Mouse (Mus musculus) limb, embryonic 11.5 days (tissue): ENCODE measurements around the gene Braf. TPM values are rescaled to one million over a fixed set of nuclear protein-coding genes. Genes with fewer than 3 reads are reported as not detected.
"Not testable (repeated sequence)": the region's sequence is repeated elsewhere in the genome, so short reads cannot be mapped to it uniquely, and the experiment has no call there.

Experiments
- ATAC-seq: fragments of 200-750 bp; cut with Nextera tagmentation; 2 replicates; pipeline ENCODE4 v1.8.0; 2017; ENCODE audit warnings: low read depth; ENCODE audit not compliant: insufficient number of reproducible peaks, low FRiP score, low TSS enrichment
- DNase-seq: peaks from one replicate; pipeline ENCODE4 v3.0.0-alpha.2; 2015; ENCODE audit warnings: low spot score
- H3K27ac ChIP-seq: fragments of 300-500 bp; sonication (generic); replicated peaks from 2 replicates; pipeline ENCODE4 v1.5.1; 2014; ENCODE audit warnings: low read depth, mild to moderate bottlenecking, low read length
- H3K27me3 ChIP-seq: fragments of 300-500 bp; sonication (generic); 2 replicates; pipeline ENCODE4 v1.6.1; 2014; ENCODE audit warnings: mild to moderate bottlenecking, low read length, mixed read lengths; ENCODE audit not compliant: control insufficient read depth, insufficient read depth
- H3K36me3 ChIP-seq: fragments of 300-500 bp; sonication (generic); 2 replicates; pipeline ENCODE4 v1.6.1; 2014; ENCODE audit warnings: mild to moderate bottlenecking, low read length, moderate library complexity, mixed read lengths; ENCODE audit not compliant: control insufficient read depth, insufficient read depth
- H3K4me1 ChIP-seq: fragments of 300-500 bp; sonication (generic); 2 replicates; pipeline ENCODE4 v1.6.1; 2014; ENCODE audit warnings: low read length, mixed read lengths; ENCODE audit not compliant: control insufficient read depth, insufficient read depth
- H3K4me2 ChIP-seq: fragments of 300-500 bp; sonication (generic); 2 replicates; pipeline ENCODE4 v1.6.1; 2014; ENCODE audit warnings: low read depth, mild to moderate bottlenecking, moderate library complexity; ENCODE audit not compliant: severe bottlenecking
- H3K4me3 ChIP-seq: fragments of 300-500 bp; sonication (generic); 2 replicates; pipeline ENCODE4 v1.5.1; 2014; ENCODE audit warnings: low read depth, low read length
- H3K9ac ChIP-seq: fragments of 300-500 bp; sonication (generic); 2 replicates; pipeline ENCODE4 v1.6.1; 2014; ENCODE audit warnings: mild to moderate bottlenecking, low read length
- H3K9me3 ChIP-seq: fragments of 300-500 bp; sonication (generic); 2 replicates; pipeline ENCODE4 v1.6.1; 2016; ENCODE audit warnings: low read length; ENCODE audit not compliant: control insufficient read depth
- WGBS: fragments of 180-500 bp; shearing (Covaris S2); extraction: QIAGEN DNeasy Blood & Tissue Kit; methylation state at CpG from one replicate; pipeline ENCODE4 v1.1.7; 2014; 5-methylcytosine and 5-hydroxymethylcytosine counted together
- polyA plus RNA-seq: library from polyadenylated mRNA; unstranded; fragments of >200 nt; fragmentation: Nextera tagmentation; extraction: Ambion mirVana; gene quantifications from 2 replicates; pipeline ENCODE4 v1.2.1, GENCODE M21; 2014

Braf gene
- polyA plus RNA-seq, 1 experiment from 2014 or later = 17.2 TPM

DNA sequence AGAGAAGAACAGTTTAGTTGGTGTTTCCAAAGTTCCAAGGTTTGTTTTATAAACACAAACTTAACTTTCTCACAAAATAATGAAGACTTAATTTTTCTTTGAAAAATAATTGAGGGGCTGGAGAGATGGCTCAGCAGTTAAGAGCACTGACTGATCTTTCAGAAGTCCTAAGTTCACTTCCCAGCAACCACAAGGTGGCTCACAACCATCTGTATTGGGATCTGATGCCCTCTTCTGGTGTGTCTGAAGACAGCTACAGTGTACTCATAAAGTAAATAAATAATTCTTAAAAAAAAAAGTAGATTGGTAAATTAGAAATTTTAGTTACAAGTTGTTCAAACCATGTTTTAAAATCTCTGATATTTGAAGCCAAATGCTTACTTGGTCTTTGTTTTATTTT, 38.4 kb downstream of the Braf start:
- not testable (repeated sequence) for H3K4me1 ChIP-seq, H3K36me3 ChIP-seq, H3K27me3 ChIP-seq, H3K4me2 ChIP-seq, H3K9me3 ChIP-seq, ATAC-seq, DNase-seq, H3K27ac ChIP-seq, H3K9ac ChIP-seq, H3K4me3 ChIP-seq

DNA sequence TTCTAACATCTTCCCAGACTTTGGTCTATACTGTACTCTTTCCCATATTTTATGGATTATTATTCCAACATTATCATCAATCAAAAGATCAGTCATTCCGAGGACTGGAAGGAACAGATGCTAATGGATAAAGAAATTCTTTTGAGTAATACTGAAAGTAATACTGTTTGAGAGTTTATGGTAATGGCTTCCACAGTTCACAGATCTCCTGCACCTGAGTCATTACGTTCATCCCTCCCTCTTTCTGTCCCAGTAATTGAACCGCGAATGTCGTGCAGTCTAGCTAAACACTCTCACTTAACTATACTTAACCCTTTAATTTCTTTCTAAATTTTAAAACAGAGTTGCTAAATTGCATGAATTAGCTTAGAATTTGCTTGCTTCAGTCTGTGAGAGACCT, 43.5 kb downstream of the Braf start:
- DNase-seq (no peak), ATAC-seq (no peak)
- 68% methylated on average over 5 of the region's 5 CpGs for WGBS
- H3K9me3 ChIP-seq = no peaks in the 10 kb centered on the region
- no peaks in the 10 kb centered on the region for H3K4me1 ChIP-seq
- no peaks in the 10 kb centered on the region for H3K27me3 ChIP-seq
- no peak overlapping the region for H3K27ac ChIP-seq
- H3K9ac ChIP-seq = no peak overlapping the region
- H3K4me3 ChIP-seq = no peak overlapping the region
- H3K4me2 ChIP-seq = no peak overlapping the region
- peaks cover 5% of the 10 kb centered on the region for H3K36me3 ChIP-seq

DNA sequence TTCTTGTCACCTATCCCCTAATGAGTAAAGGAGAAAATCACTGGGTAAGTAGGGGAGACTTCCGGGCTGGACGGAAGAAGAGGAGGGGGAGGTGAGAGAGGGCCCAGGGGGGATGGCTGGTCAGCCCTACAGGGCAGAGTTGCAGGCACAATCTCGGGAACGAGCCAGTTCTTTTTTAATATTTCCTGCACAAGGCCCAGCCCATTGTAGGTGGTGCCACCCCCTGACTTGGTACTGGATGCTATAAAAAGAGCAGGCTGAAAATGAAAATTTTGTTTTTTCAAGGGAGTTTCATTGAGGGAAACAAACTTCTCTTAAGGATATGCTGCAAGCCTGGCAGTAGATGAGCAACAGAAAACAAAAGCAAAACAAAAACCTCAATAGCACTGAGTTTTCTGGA, 44.7 kb downstream of the Braf start:
- H3K4me3 ChIP-seq = no peak overlapping the region
- H3K27ac ChIP-seq = no peak overlapping the region
- peaks cover 9% of the 10 kb centered on the region for H3K36me3 ChIP-seq
- DNase-seq = no peak
- no peak overlapping the region for H3K4me2 ChIP-seq
- WGBS = 34% methylated on average over 4 of the region's 4 CpGs
- no peak overlapping the region for H3K9ac ChIP-seq
- no peaks in the 10 kb centered on the region for H3K4me1 ChIP-seq
- H3K27me3 ChIP-seq = no peaks in the 10 kb centered on the region
- no peaks in the 10 kb centered on the region for H3K9me3 ChIP-seq
- no peak for ATAC-seq

DNA sequence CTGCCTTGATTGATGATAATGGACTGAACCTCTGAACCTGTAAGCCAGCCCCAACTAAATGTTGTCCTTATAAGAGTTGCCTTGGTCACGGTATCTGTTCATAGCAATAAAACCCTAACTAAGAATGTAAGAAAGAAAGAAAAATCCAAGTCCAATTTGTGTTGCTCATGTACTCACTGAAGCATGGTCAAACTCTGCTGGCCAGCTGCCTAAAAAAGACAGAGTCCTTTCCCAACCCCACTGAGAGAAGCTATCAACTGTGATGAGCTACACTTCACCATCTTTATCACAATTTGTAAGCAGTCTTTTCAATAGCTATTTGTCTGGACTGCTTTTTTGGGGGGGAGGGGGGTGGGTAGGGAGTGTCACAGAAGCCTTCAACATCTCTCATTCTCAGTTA, 47.0 kb downstream of the Braf start:
- no peak for DNase-seq
- Histone ChIP-seq H3K4me3 (no peak overlapping the region), H3K4me1 (no peaks in the 10 kb centered on the region), H3K27ac (no peak overlapping the region), H3K4me2 (no peak overlapping the region), H3K36me3 (peaks cover 9% of the 10 kb centered on the region), H3K9me3 (no peaks in the 10 kb centered on the region), H3K9ac (no peak overlapping the region), H3K27me3 (no peaks in the 10 kb centered on the region)
- 97% methylated on average over 1 of the region's 1 CpGs for WGBS
- no peak for ATAC-seq

DNA sequence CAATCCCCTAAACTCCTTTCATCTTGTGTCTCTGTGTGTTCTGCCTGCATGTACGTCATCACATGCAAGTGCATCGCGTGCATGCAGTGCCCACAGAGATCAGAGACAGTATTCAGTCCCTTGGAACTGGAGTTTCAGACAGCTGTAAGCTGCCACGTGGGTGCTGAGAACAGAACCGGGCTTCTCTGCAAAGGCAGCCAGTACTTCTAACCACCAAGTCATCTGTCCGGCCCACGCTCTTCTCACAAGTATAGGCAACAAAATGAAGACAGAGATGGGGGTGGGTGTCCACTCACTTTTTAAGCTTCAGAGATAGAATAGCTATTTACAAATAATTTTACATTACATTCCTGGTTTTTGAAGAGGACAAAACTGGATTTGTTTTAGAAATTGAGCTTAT, 50.2 kb downstream of the Braf start:
- ATAC-seq = no peak

DNA sequence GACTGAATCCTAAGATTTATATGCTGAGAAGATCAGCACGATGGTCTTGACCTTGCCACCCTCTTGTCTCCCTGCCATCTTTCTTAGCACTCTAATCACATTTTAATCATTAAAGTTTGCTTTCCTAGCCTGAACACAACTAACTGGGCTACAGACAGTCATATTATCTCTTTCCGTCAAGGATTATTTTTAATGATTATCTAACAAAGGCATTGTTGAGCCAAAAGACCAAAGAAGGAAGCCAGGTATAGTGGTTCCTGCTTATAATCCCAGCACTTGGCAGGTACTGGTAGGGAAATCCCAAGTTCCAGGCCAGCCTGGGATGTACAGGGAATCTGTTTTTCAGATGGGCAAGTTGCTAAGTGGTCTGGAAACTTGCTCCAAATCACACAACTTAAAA, 114.0 kb downstream of the Braf start:
- no peak overlapping the region for H3K27ac ChIP-seq
- ATAC-seq = no peak
- no peaks in the 10 kb centered on the region for H3K4me1 ChIP-seq
- no peak overlapping the region for H3K4me3 ChIP-seq
- WGBS = 94% methylated on average over 2 of the region's 2 CpGs
- no peaks in the 10 kb centered on the region for H3K27me3 ChIP-seq
- no peak overlapping the region for H3K9ac ChIP-seq
- DNase-seq = no peak
- no peaks in the 10 kb centered on the region for H3K36me3 ChIP-seq
- no peaks in the 10 kb centered on the region for H3K9me3 ChIP-seq
- H3K4me2 ChIP-seq = no peak overlapping the region

More for the DNA sequence above, 50.2 kb downstream of the Braf start:
- H3K4me2 ChIP-seq = no peak overlapping the region
- H3K27me3 ChIP-seq = no peaks in the 10 kb centered on the region
- WGBS = 90% methylated on average over 7 of the region's 7 CpGs
- no peak overlapping the region for H3K4me3 ChIP-seq
- H3K27ac ChIP-seq = no peak overlapping the region
- peaks cover 9% of the 10 kb centered on the region for H3K36me3 ChIP-seq
- no peaks in the 10 kb centered on the region for H3K4me1 ChIP-seq
- DNase-seq = no peak
- H3K9ac ChIP-seq = no peak overlapping the region
- H3K9me3 ChIP-seq = no peaks in the 10 kb centered on the region

DNA sequence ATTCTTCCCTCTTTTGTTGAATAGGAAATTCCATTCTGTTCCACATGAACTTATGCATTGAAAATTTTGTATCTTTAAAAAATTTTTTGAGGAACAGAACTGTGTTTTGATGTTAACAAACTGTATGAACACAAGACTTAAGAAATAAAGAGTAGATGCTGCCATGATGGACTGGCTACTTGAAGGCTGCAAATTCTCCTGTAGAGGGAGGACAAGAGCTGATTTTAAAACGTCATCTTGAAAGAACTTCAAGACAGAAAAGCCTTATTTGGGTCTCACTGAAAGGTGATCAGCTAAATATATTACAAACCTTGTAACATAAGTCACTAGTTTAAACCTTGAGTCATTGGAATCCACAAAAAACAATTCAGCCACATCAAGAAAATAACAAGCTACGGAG, 115.1 kb downstream of the Braf start:
- no peak for ATAC-seq
- Histone ChIP-seq H3K27me3 (no peaks in the 10 kb centered on the region), H3K4me1 (no peaks in the 10 kb centered on the region), H3K9me3 (no peaks in the 10 kb centered on the region), H3K4me2 (no peak overlapping the region), H3K4me3 (no peak overlapping the region), H3K27ac (no peak overlapping the region), H3K9ac (no peak overlapping the region), H3K36me3 (no peaks in the 10 kb centered on the region)
- no peak for DNase-seq
- WGBS = 71% methylated on average over 2 of the region's 2 CpGs

DNA sequence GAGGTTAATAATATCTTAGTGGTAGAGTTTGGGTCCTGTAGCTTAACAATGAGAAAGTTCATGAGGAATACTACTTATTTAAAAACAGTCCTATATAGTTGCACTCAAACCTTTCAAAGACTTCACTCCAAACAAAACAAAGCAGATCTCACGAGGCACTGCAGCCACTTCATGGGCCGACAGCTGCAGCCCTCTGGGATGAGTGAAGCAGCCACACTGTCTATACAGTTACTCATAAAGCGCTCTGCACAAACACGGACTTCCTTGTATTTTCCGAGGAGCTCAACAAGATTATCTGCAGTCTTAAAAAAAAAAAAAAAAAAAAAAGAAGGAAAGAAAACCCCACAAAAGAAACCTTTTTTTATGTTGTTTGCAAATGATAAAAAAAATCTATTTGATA, 117.9 kb downstream of the Braf start:
- Histone ChIP-seq H3K27me3 (no peaks in the 10 kb centered on the region), H3K27ac (no peak overlapping the region), H3K9ac (no peak overlapping the region), H3K4me3 (no peak overlapping the region), H3K4me1 (no peaks in the 10 kb centered on the region), H3K36me3 (no peaks in the 10 kb centered on the region), H3K4me2 (no peak overlapping the region), H3K9me3 (no peaks in the 10 kb centered on the region)
- 84% methylated on average over 5 of the region's 5 CpGs for WGBS
- DNase-seq (no peak), ATAC-seq (no peak)

DNA sequence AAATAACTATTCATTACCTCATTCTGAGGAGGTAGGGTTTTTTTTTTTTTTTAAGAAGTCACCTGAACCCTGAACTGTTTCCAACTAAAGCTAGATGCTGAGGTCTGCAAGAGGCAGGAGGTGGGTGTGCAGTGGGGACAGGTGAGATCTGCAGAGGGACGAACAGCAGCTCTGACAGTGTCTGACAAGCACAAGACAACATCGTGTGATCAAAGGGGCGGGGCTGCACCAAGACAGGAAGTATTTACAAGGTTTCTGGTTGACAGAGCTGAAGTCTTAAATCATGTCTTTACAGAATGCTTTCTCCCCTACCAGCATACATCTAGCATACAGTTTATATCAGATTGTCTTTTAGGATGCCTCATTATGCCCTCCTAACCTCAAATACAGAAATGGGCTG, 118.4 kb downstream of the Braf start:
- ATAC-seq = no peak

More for the DNA sequence above, 118.4 kb downstream of the Braf start:
- H3K9me3 ChIP-seq = no peaks in the 10 kb centered on the region
- no peak overlapping the region for H3K4me3 ChIP-seq
- no peak for DNase-seq
- H3K4me2 ChIP-seq = no peak overlapping the region
- H3K36me3 ChIP-seq = no peaks in the 10 kb centered on the region
- H3K27me3 ChIP-seq = no peaks in the 10 kb centered on the region
- H3K27ac ChIP-seq = no peak overlapping the region
- 69% methylated on average over 3 of the region's 3 CpGs for WGBS
- no peak overlapping the region for H3K9ac ChIP-seq
- H3K4me1 ChIP-seq = no peaks in the 10 kb centered on the region
